14 mouse cellular contexts compared by ENCODE assay signal in the genomic region with DNA sequence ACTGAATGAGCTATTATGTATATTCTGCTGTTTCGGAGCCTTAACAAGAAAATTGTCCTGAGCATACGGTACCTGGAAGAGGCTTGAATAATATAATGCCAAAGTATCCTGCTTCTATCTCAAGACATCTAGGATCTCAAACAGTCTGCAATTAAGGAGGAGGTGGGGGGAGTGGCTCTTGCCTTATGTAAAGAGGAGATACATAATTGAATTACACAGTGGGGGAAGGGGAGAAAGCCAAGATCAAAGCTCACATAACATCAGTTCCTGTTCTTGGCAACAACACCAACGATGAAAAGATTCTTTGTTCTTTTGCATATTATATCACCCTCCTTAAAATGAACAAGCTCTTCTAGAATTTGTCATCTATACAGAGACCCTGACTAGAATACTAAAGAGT.
"Had no signal": no experiment of that assay in that cellular context is flagged by ENCODE, and none has a peak within 500 bp of the region (broad histone marks: within the 10 kb centered on the region; RNA-seq: fewer than 3 reads in every experiment).

No protein-coding gene starts in this region.

- H3K36me3 ChIP-seq: intestine, embryonic 15.5 days; limb, embryonic 13.5 days; liver, embryonic 15.5 days; midbrain, embryonic 12.5 days had no signal

- H3K4me3 ChIP-seq: intestine, embryonic 15.5 days; limb, embryonic 13.5 days; liver, embryonic 15.5 days; megakaryocyte, embryonic 14.5 days; midbrain, embryonic 12.5 days had no signal

- H3K9ac ChIP-seq: intestine, embryonic 15.5 days; limb, embryonic 13.5 days; liver, embryonic 15.5 days; midbrain, embryonic 12.5 days had no signal

- ATAC-seq: intestine, embryonic 15.5 days had no signal

- DNase-seq: kidney, adult 18-20 months; kidney, postnatal 14 days; layer of hippocampus, adult 9-11 months; lung, adult 2 months; lung, postnatal 14 days; thymus, postnatal 4 days had no signal

- H3K9me3 ChIP-seq: intestine, embryonic 15.5 days; limb, embryonic 13.5 days; liver, embryonic 15.5 days; megakaryocyte, embryonic 14.5 days; midbrain, embryonic 12.5 days had no signal

- H3K27me3 ChIP-seq: intestine, embryonic 15.5 days; limb, embryonic 13.5 days; liver, embryonic 15.5 days; megakaryocyte, embryonic 14.5 days; midbrain, embryonic 12.5 days had no signal

- H3K4me1 ChIP-seq: intestine, embryonic 15.5 days; liver, embryonic 15.5 days had no signal

- H3K27ac ChIP-seq: intestine, embryonic 15.5 days; limb, embryonic 13.5 days; liver, embryonic 15.5 days; macrophage; midbrain, embryonic 12.5 days; stomach, postnatal 0 days had no signal

- H3K4me2 ChIP-seq: intestine, embryonic 15.5 days; limb, embryonic 13.5 days; liver, embryonic 11.5 days; liver, embryonic 15.5 days; midbrain, embryonic 12.5 days had no signal
